Mouse (Mus musculus) small intestine, adult 2 months (tissue): ENCODE results near the gene Rapgef2. TPM values are rescaled to one million over a fixed set of nuclear protein-coding genes. Genes with fewer than 3 reads are reported as not detected.
A peak's percentile ranks its signal among the peaks of the same experiment; 100 is the strongest.

Experiments used
- H3K27ac ChIP-seq: fragments of 200-500 bp; 2 replicates; pipeline ENCODE4 v1.5.1; 2012; ENCODE audit warnings: low read depth, low read length, control low read depth, inconsistent platforms; ENCODE audit not compliant: insufficient read depth
- H3K27me3 ChIP-seq: fragments of 200-500 bp; 2 replicates; pipeline ENCODE4 v1.6.1; 2012; ENCODE audit warnings: mild to moderate bottlenecking, moderate library complexity, low read length, inconsistent platforms; ENCODE audit not compliant: control insufficient read depth, insufficient read depth
- H3K36me3 ChIP-seq: fragments of 200-500 bp; 2 replicates; pipeline ENCODE4 v1.6.1; 2012; ENCODE audit warnings: mild to moderate bottlenecking, low read length, control low read depth, inconsistent platforms; ENCODE audit not compliant: control insufficient read depth, insufficient read depth
- H3K4me1 ChIP-seq: fragments of 200-500 bp; 2 replicates; pipeline ENCODE4 v1.6.1; 2012; ENCODE audit warnings: low read length, inconsistent platforms, mixed read lengths; ENCODE audit not compliant: control insufficient read depth, insufficient read depth, insufficient read length
- H3K4me3 ChIP-seq: fragments of 200-500 bp; 2 replicates; pipeline ENCODE4 v1.5.1; 2012; ENCODE audit warnings: low read depth, mild to moderate bottlenecking, control low read depth, inconsistent platforms, low read length, moderate library complexity
- CTCF ChIP-seq: fragments of 200-500 bp; IDR thresholded peaks from 2 replicates; pipeline ENCODE4 v1.5.1; 2012; ENCODE audit warnings: low read depth, mild to moderate bottlenecking, control low read depth, inconsistent platforms, low read length, moderate library complexity, mixed read lengths; ENCODE audit not compliant: insufficient replicate concordance, insufficient read length; ENCODE audit errors: extremely low read depth
- POLR2A ChIP-seq: fragments of 200-500 bp; IDR thresholded peaks from 2 replicates; pipeline ENCODE4 v1.6.1; 2012; ENCODE audit warnings: low read depth, mild to moderate bottlenecking, control low read depth, inconsistent platforms, low read length, moderate library complexity
- WGBS: fragments of 180-500 bp; shearing (Covaris S2); methylation state at CpG from one replicate; pipeline ENCODE4 v1.1.7; 2018; 5-methylcytosine and 5-hydroxymethylcytosine counted together
- polyA plus RNA-seq: library from polyadenylated mRNA; depleted of rRNA; stranded (reverse); fragments of >200 nt; gene quantifications from 2 replicates; pipeline ENCODE4 v1.2.3, GENCODE M21; 2012

Gene Rapgef2
- polyA plus RNA-seq, 1 experiment = 8.5 TPM

DNA sequence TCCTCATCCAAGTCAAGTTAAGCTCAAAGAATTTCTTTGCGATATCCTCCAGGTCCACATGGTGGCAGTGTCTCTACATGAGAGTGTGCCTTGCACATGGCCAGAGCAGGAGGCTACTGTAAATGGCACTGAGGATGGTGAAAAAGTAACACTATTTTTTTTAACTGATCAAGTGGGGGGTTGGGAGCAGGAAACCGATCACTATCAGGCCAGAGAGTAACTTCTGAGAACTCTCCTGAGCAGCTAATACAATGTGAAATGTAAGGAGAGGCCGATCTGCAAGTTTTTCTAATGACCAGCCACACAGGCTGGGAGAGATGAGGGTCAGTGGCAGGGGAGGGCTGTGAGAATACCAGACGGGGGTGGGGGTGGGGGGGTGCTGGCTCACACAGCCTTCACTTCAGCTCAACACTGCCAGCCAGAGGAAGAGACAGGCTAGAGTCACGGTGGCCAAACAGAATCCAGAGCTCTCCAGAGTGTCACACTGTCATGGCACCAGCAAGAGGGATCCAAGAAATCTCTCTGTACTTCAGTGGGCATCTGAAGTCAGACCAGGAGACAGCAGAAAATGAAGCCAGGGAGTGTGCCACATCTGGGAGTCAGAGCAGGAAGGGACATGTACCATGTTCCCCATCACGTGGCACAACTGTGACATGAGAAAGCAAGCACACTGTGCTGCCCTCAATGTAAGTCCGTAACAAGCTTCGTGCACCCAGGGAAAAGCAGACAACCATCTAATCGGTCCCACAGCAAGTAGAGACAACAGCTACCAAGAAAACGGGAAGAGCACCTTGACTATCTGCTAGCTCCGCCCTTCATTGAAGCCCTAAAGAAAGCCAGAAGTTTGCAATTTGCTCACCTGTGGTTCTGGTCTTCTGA lies 83.8 kb downstream of the Rapgef2 start:
- Histone ChIP-seq H3K27me3 (no peaks in the 10 kb centered on the region), H3K4me3 (no peak overlapping the region), H3K4me1 (peaks cover 17% of the 10 kb centered on the region; the same call in 1 of the 2 replicates), H3K36me3 (no peaks in the 10 kb centered on the region), H3K27ac (peak overlapping the region; percentile 43)
- TF ChIP-seq CTCF (peak; percentile 75; the same call in 1 of the 2 replicates), POLR2A (no peak)
- 22% methylated on average over 11 of the region's 11 CpGs for WGBS

DNA sequence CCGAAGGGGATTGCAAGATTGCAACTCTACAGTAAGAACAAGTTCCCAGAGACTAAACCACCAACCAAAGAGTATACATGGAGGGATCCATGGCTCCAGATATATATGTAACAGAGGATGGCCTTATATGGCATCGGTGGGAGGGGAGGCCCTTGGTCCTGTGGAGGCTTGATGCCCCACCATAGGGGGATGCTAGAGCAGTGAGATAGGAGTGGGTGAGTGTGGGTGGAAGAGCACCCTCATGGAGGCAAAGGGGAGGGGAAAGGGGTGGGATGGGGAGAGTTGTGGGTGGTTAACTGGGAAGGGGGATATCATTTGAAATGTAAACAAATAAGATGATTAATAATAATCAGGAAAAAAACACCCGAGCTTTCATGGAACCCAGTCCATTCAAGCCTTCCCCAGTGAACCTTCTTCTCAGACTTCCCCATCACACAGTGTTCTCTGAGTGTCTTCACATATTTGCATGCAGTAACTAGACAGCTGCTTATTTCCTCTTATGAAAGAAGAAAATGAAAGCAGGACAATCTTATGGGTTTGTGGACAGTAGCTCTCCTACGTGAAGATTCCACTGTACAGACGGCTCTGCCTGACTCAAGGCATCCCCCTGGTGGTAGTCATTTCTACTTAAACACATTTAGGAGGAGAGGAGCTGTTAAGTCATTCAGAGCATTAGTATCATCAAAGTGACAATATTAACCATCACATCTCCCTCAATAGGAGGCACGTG lies 89.4 kb downstream of the Rapgef2 start:
- TF ChIP-seq CTCF (no peak), POLR2A (no peak)
- 45% methylated on average over 6 of the region's 6 CpGs for WGBS
- Histone ChIP-seq H3K27ac (no peak overlapping the region), H3K36me3 (no peaks in the 10 kb centered on the region), H3K4me3 (no peak overlapping the region), H3K27me3 (no peaks in the 10 kb centered on the region), H3K4me1 (peaks cover 10% of the 10 kb centered on the region; the same call in 1 of the 2 replicates)

DNA sequence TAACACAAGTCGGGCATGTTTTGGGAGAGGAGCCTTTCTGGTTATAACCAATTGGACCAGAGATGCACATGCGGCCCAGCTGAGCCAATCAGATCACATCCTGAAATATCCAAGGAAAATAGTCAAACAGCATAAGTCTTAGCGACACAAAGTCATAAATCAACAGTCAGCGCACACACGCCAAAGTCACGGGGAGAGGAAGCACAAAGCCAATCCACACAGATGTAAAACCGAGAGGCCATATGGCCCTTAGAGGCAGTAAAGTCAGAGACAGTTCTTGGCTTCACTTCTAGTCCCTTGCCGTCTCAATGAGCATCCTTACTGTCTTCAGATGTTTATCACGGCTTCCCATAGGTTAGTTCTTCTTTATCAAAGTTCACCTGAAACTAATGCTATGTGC lies 91.0 kb downstream of the Rapgef2 start:
- Histone ChIP-seq H3K27ac (no peak overlapping the region), H3K27me3 (no peaks in the 10 kb centered on the region), H3K36me3 (no peaks in the 10 kb centered on the region), H3K4me3 (no peak overlapping the region), H3K4me1 (peaks cover 10% of the 10 kb centered on the region; the same call in 1 of the 2 replicates)
- TF ChIP-seq CTCF (no peak), POLR2A (no peak)
- WGBS = 80% methylated on average over 9 of the region's 9 CpGs

GRCm38 (mm10) chr3:79194111-79194793 lies 92.1 kb downstream of the Rapgef2 start:
- WGBS = 23% methylated on average over 8 of the region's 8 CpGs
- H3K4me1 ChIP-seq = peaks cover 10% of the 10 kb centered on the region; the same call in 1 of the 2 replicates
- H3K36me3 ChIP-seq = no peaks in the 10 kb centered on the region
- H3K4me3 ChIP-seq = no peak overlapping the region
- H3K27ac ChIP-seq = peak overlapping the region; percentile 89
- TF ChIP-seq POLR2A = no peak
- no peak for TF ChIP-seq CTCF
- no peaks in the 10 kb centered on the region for H3K27me3 ChIP-seq

DNA sequence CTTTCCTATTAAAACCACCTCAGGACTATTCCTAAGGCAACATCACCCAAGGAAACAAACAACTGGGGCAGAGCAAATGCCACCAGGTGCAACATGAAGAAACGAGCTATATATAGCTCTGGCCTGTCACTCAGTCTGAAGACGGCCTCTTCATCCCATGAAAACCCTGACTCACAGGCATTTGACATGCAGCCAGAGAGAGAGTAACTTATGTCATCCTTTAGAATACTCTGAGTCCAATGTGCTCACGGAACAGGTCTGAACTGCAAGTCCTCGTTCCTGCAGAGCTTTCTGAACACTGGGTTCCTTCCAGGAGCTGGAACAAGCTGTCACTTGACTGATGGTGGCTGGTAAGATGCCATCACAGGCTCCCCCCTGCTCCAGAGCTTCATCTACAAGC lies 93.3 kb downstream of the Rapgef2 start:
- TF ChIP-seq CTCF (no peak), POLR2A (no peak)
- 40% methylated on average over 4 of the region's 4 CpGs for WGBS

DNA sequence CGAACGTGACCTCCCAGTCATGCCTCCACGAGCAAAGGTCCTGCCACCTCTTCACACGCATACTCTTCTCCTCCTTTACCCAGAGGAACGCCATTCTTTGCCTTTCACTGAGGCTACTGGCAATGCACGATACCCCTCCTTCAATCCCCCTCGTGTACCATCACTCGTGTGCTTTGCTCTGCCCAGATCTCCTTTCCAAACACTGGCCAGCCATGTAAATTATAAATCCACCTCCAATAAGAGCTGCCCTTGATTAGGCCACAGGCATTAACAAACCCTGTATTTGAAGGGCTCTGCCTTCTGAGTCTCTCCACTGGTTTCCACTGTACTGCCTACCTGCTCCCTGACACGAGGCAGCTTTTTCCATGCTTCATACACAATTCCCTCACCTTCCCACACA lies 94.3 kb downstream of the Rapgef2 start:
- no peak for TF ChIP-seq CTCF
- TF ChIP-seq POLR2A = no peak
- H3K27ac ChIP-seq = no peak overlapping the region
- no peak overlapping the region for H3K4me3 ChIP-seq
- H3K27me3 ChIP-seq = no peaks in the 10 kb centered on the region
- H3K36me3 ChIP-seq = no peaks in the 10 kb centered on the region
- peaks cover 10% of the 10 kb centered on the region; the same call in 1 of the 2 replicates for H3K4me1 ChIP-seq
- 92% methylated on average over 9 of the region's 9 CpGs for WGBS

More for the DNA sequence above, 93.3 kb downstream of the Rapgef2 start:
- Histone ChIP-seq H3K27ac (peak overlapping the region; percentile 49; the same call in 1 of the 2 replicates), H3K4me1 (peaks cover 10% of the 10 kb centered on the region; the same call in 1 of the 2 replicates), H3K27me3 (no peaks in the 10 kb centered on the region), H3K4me3 (no peak overlapping the region), H3K36me3 (no peaks in the 10 kb centered on the region)
